Mouse (Mus musculus): ENCODE results near the gene Acsl6.
"Not testable (repeated sequence)": the region's sequence is repeated elsewhere in the genome, so short reads cannot be mapped to it uniquely, and the experiment has no call there.

The Acsl6 gene

GRCm38 (mm10) chr11:54391326-54391725 is 87.7 kb downstream of the Acsl6 start:
- no peak for DNase-seq (ENCODE audit: low read depth)

- no peak for DNase-seq (ENCODE audit: low read depth)
Observed at GRCm38 (mm10) chr11:54396686-54397085, 93.1 kb downstream of the Acsl6 start.

- DNase-seq (ENCODE audit: low read depth): no peak
Observed at GRCm38 (mm10) chr11:54398058-54398457, 94.5 kb downstream of the Acsl6 start.

- not testable (repeated sequence) for DNase-seq (ENCODE audit: low read depth)
Observed at GRCm38 (mm10) chr11:54400803-54401202, 97.2 kb downstream of the Acsl6 start.

- no peak for DNase-seq (ENCODE audit: low read depth)
Observed at GRCm38 (mm10) chr11:54404885-54405284, 101.3 kb downstream of the Acsl6 start.

GRCm38 (mm10) chr11:54406930-54407546 is 103.4 kb downstream of the Acsl6 start:
- no peak for DNase-seq (ENCODE audit: low read depth)

- no peak for DNase-seq (ENCODE audit: low read depth)
Observed at GRCm38 (mm10) chr11:54410612-54411011, 107.0 kb downstream of the Acsl6 start.

GRCm38 (mm10) chr11:54413017-54413416 is 109.4 kb downstream of the Acsl6 start:
- DNase-seq (ENCODE audit: low read depth): peak; percentile 33

All from c-Kit-positive CD71-negative TER-119-negative erythroid progenitor cells, embryonic 14.5 days (primary cell).